Mouse (Mus musculus) kidney, postnatal 0 days (tissue): ENCODE data around the gene Arid1b. TPM values are rescaled to one million over a fixed set of nuclear protein-coding genes. Genes with fewer than 3 reads are reported as not detected.

Experiments
- ATAC-seq: fragments of 200-750 bp; cut with Nextera tagmentation; replicated peaks from 2 replicates; pipeline ENCODE4 v1.8.0; 2017; ENCODE audit warnings: low read depth, moderate number of reproducible peaks, moderate TSS enrichment, moderate library complexity; ENCODE audit not compliant: low FRiP score
- DNase-seq: peaks from one replicate; pipeline ENCODE4 v3.0.0-alpha.2; 2016; ENCODE audit warnings: low spot score
- H3K27ac ChIP-seq: fragments of 300-500 bp; sonication (generic); 2 replicates; pipeline ENCODE4 v1.5.1; 2014; ENCODE audit warnings: mild to moderate bottlenecking
- H3K27me3 ChIP-seq: fragments of 300-500 bp; sonication (generic); 2 replicates; pipeline ENCODE4 v1.6.1; 2014; ENCODE audit warnings: low read length, mixed read lengths; ENCODE audit not compliant: insufficient read depth
- H3K36me3 ChIP-seq: fragments of 300-500 bp; sonication (generic); 2 replicates; pipeline ENCODE4 v1.6.1; 2014; ENCODE audit warnings: low read length, mixed read lengths; ENCODE audit not compliant: insufficient read depth
- H3K4me1 ChIP-seq: fragments of 300-500 bp; sonication (generic); replicated peaks from 2 replicates; pipeline ENCODE4 v1.6.1; 2014; ENCODE audit warnings: antibody characterized with exemption, low read length, mixed read lengths; ENCODE audit not compliant: insufficient read depth
- H3K4me2 ChIP-seq: fragments of 300-500 bp; sonication (generic); 2 replicates; pipeline ENCODE4 v1.6.1; 2014; ENCODE audit warnings: mild to moderate bottlenecking, low read length, moderate library complexity, mixed read lengths
- H3K4me3 ChIP-seq: fragments of 300-500 bp; sonication (generic); replicated peaks from 2 replicates; pipeline ENCODE4 v1.5.1; 2014; ENCODE audit warnings: low read depth, low read length
- H3K9ac ChIP-seq: fragments of 300-500 bp; sonication (generic); 2 replicates; pipeline ENCODE4 v1.6.1; 2014; ENCODE audit warnings: low read depth, low read length
- H3K9me3 ChIP-seq: fragments of 300-500 bp; sonication (generic); replicated peaks from 2 replicates; pipeline ENCODE4 v1.6.1; 2016; ENCODE audit warnings: low read length, inconsistent platforms, mixed read lengths
- CTCF ChIP-seq: IDR thresholded peaks from 2 replicates; pipeline ENCODE4 v1.5.1; 2016; ENCODE audit warnings: antibody characterized with exemption, low read depth, mild to moderate bottlenecking, moderate library complexity
- WGBS: fragments of 180-500 bp; shearing (Covaris S2); extraction: QIAGEN DNeasy Blood & Tissue Kit; methylation state at CpG from one replicate; pipeline ENCODE4 v1.1.7; 2014; 5-methylcytosine and 5-hydroxymethylcytosine counted together
- polyA plus RNA-seq: library from polyadenylated mRNA; unstranded; fragments of >200 nt; fragmentation: Nextera tagmentation; extraction: Ambion mirVana; gene quantifications from 2 replicates; pipeline ENCODE4 v1.2.1, GENCODE M21; 2015

Gene Arid1b
- polyA plus RNA-seq, 1 experiment from 2014 or later: 9.2 TPM

DNA sequence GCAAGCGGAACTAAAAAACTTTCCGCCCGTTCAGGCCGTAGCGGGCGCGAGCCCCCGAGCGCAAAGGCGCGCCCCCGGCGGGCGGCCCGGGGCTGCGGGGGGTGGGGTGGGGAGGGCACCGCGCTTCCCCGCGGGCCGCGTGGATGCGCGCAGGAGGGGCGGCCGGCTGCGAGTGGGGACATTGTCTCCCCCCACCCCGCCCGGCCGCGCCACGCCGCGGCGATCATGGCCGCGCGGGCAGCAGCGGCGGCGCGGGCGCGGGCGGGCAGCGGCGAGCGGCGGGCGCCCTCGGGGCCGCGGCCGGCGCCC is 326 bp downstream of the Arid1b start:
- H3K27ac ChIP-seq: peak overlapping the region; percentile 100
- DNase-seq (no peak), ATAC-seq (peak; percentile 58)
- H3K9ac ChIP-seq: peak overlapping the region; percentile 95
- no peaks in the 10 kb centered on the region for H3K4me1 ChIP-seq
- H3K4me3 ChIP-seq: peak overlapping the region; percentile 92
- TF ChIP-seq CTCF: no peak
- no peaks in the 10 kb centered on the region for H3K9me3 ChIP-seq
- WGBS: 0% methylated on average over 12 of the region's 55 CpGs
- H3K27me3 ChIP-seq: no peaks in the 10 kb centered on the region
- H3K36me3 ChIP-seq: no peaks in the 10 kb centered on the region
- H3K4me2 ChIP-seq: peak overlapping the region; percentile 68

DNA sequence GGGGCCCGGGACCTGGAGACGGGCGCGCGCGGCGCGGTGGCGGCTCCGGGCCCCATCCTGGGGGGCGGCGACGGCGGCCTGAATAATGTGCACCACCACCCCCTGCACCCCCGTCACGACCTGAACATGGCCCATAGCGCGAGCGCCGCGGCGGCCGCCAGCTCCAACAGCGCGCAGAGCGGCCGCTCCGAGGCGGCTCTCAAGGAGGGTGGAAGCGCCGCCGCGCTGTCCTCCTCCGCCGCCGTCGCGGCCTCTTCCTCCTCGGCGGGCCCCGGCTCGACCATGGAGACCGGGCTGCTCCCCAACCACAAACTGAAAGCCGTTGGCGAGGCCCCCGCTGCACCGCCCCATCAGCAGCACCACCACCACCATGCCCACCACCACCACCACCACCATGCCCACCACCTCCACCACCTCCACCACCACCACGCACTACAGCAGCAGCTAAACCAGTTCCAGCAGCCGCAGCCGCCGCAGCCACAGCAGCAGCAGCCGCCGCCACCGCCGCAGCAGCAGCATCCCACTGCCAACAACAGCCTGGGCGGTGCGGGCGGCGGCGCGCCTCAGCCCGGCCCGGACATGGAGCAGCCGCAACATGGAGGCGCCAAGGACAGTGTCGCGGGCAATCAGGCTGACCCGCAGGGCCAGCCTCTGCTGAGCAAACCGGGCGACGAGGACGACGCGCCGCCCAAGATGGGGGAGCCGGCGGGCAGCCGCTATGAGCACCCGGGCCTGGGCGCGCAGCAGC is 855 bp downstream of the Arid1b start:
- peak overlapping the region; percentile 100 for H3K27ac ChIP-seq
- ATAC-seq (peak; percentile 71), DNase-seq (peak; percentile 67)
- peak overlapping the region; percentile 95 for H3K9ac ChIP-seq
- no peaks in the 10 kb centered on the region for H3K36me3 ChIP-seq
- peak overlapping the region; percentile 68 for H3K4me2 ChIP-seq
- H3K4me1 ChIP-seq: peaks cover 3% of the 10 kb centered on the region; the same call in 1 of the 2 replicates
- H3K9me3 ChIP-seq: no peaks in the 10 kb centered on the region
- no peak for TF ChIP-seq CTCF
- no peaks in the 10 kb centered on the region for H3K27me3 ChIP-seq
- peak overlapping the region; percentile 92 for H3K4me3 ChIP-seq
- WGBS: 0% methylated on average over 55 of the region's 81 CpGs

GRCm38 (mm10) chr17:4995561-4996051 is 1.5 kb downstream of the Arid1b start:
- H3K27me3 ChIP-seq: no peaks in the 10 kb centered on the region
- TF ChIP-seq CTCF: no peak
- H3K4me1 ChIP-seq: peaks cover 8% of the 10 kb centered on the region
- DNase-seq (peak; percentile 88), ATAC-seq (peak; percentile 27)
- WGBS: 0% methylated on average over 38 of the region's 56 CpGs
- H3K4me2 ChIP-seq: peak overlapping the region; percentile 68
- H3K27ac ChIP-seq: peak overlapping the region; percentile 100
- peak overlapping the region; percentile 92 for H3K4me3 ChIP-seq
- peak overlapping the region; percentile 95 for H3K9ac ChIP-seq
- no peaks in the 10 kb centered on the region for H3K36me3 ChIP-seq
- no peaks in the 10 kb centered on the region for H3K9me3 ChIP-seq

DNA sequence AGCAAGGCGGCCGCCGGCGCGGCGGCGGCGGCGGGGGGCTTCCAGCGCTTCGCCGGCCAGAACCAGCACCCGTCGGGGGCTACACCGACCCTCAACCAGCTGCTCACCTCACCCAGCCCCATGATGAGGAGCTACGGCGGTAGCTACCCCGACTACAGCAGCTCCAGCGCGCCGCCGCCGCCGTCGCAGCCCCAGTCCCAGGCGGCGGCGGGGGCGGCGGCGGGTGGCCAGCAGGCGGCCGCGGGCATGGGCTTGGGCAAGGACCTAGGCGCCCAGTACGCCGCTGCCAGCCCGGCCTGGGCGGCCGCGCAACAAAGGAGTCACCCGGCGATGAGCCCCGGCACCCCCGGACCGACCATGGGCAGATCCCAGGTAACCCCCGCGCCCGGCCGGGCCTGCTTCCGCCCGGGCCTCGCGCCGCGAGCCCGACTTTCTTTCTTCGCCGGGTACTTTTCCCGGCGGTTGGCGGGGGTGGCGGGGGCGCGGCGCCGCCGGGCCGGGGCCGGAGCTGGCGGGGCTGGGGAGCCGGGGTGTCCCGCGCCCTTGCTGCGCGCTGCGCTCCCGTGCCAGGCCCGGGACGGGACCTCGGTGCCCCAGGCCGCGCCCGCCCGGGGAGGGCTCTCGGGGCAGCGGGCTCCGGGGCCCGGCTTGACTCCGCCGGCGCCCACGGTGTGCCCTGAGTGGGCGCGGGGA is 2.1 kb downstream of the Arid1b start:
- Histone ChIP-seq H3K36me3 (no peaks in the 10 kb centered on the region), H3K4me1 (peaks cover 14% of the 10 kb centered on the region), H3K9ac (peak overlapping the region; percentile 95), H3K4me2 (peak overlapping the region; percentile 68), H3K4me3 (peak overlapping the region; percentile 92), H3K27me3 (no peaks in the 10 kb centered on the region), H3K9me3 (no peaks in the 10 kb centered on the region), H3K27ac (peak overlapping the region; percentile 100)
- TF ChIP-seq CTCF: no peak
- ATAC-seq (peak; percentile 23), DNase-seq (no peak)
- under 1% methylated on average over 62 of the region's 95 CpGs for WGBS

DNA sequence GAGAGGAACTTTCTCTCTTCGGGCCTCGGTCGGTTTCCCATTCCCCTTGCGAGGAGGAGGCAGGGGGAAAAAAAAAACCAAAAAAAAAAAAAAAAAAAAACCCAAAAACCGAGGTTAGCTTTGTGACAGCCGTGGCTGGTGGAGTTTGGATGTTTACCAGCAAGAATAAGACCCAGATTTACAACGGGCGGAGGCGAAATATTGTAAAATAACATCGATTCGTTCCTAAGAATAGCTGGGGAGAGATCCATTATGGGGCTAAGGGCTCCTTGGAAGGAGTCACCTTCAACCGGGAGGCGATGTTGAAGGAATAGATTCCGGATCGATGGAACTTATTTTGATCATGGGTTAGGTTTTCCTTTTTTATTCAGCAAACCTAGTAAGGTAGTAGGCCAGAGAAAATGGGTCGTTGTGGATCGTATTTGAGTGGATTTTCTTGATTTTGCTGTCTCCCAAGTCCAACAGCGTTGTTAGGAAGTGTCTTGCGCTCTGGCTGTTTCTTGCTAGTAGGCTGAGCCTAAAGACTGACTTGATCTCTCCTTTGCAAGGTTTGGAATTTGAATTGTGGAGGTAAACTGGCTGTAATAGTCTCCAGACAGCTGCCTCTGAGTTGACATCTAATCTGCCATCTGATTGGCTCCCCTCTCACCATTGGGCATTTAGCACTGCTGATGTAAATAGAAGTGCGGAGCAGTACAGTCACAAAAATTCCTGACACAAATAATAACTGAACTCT is 2.9 kb downstream of the Arid1b start:
- Histone ChIP-seq H3K4me1 (peaks cover 18% of the 10 kb centered on the region), H3K9ac (peak overlapping the region; percentile 95), H3K27me3 (no peaks in the 10 kb centered on the region), H3K36me3 (no peaks in the 10 kb centered on the region), H3K27ac (peak overlapping the region; percentile 100), H3K4me3 (peak overlapping the region; percentile 92), H3K9me3 (no peaks in the 10 kb centered on the region), H3K4me2 (peak overlapping the region; percentile 68)
- no peak for ATAC-seq
- 1% methylated on average over 20 of the region's 20 CpGs for WGBS
- peak; percentile 84 for DNase-seq
- no peak for TF ChIP-seq CTCF

DNA sequence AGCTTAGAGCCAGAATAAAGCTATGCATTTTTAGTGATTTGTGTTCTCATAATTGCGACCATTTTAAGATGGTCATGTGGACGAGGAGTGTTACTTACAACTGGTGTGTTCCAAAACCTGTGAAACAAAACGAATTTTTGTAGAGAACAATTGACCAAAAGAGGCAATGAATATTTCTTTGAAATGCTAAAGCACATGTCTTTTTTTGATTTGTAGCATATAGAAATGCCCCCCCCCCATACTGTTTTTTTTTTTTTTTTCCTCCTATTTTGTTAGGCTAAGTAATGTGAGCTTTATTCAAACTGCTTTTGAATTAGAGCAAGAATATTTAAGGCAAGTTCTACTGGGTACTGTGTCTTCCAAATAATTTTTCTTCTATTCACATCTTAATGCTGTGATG is 3.8 kb downstream of the Arid1b start:
- no peak for TF ChIP-seq CTCF
- H3K36me3 ChIP-seq: no peaks in the 10 kb centered on the region
- WGBS: 26% methylated on average over 3 of the region's 3 CpGs
- peaks cover 21% of the 10 kb centered on the region for H3K4me1 ChIP-seq
- H3K27ac ChIP-seq: no peak overlapping the region
- peak overlapping the region; percentile 45; the same call in 1 of the 2 replicates for H3K4me2 ChIP-seq
- H3K27me3 ChIP-seq: no peaks in the 10 kb centered on the region
- no peak overlapping the region for H3K9ac ChIP-seq
- DNase-seq (no peak), ATAC-seq (no peak)
- H3K4me3 ChIP-seq: peak overlapping the region; percentile 92; the same call in 1 of the 2 replicates
- H3K9me3 ChIP-seq: no peaks in the 10 kb centered on the region
